Comparison of ENCODE assay signal across 17 mouse cellular contexts in the genomic region with DNA sequence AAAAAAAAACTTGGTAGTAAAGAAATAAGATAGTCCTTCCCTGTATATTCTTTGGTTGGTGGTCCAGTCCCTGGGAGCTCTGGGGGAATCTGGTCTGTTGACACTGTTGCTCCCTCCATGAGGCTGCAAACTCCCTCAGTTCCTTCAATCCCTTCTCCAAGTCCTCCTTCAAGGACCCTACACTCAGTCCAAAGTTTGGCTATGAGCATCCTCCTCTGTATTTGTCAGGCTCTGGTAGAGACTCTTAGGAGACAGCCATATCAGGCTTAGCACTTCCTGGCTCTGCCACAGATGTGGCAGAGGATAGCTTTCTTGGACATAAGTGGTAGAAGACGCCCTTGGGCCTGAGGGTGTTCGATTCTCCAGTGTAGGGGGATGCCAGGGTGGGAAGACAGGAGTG.
"Had no signal": no experiment of that assay in that cellular context is flagged by ENCODE, and none has a peak within 500 bp of the region (broad histone marks: within the 10 kb centered on the region; RNA-seq: fewer than 3 reads in every experiment).

No protein-coding gene starts in this region.

- H3K36me3 ChIP-seq: liver, embryonic 15.5 days; lung, embryonic 15.5 days; midbrain, embryonic 13.5 days; neural tube, embryonic 12.5 days; stomach, embryonic 15.5 days had no signal

- H3K9me3 ChIP-seq: liver, embryonic 15.5 days; lung, embryonic 15.5 days; megakaryocyte, embryonic 14.5 days; midbrain, embryonic 13.5 days; neural tube, embryonic 12.5 days; stomach, embryonic 15.5 days had no signal

- ATAC-seq: liver, postnatal 0 days; lung, postnatal 0 days; midbrain, embryonic 13.5 days had no signal

- DNase-seq: liver, postnatal 0 days; lung, adult 2 months; lung, postnatal 14 days; lung, postnatal 36 days; right cerebral cortex, postnatal 14 days; thymus, adult 2 months; thymus, postnatal 25 days; thymus, postnatal 4 days had no signal

- H3K9ac ChIP-seq: liver, embryonic 15.5 days; liver, postnatal 0 days; lung, embryonic 15.5 days; midbrain, embryonic 13.5 days; neural tube, embryonic 12.5 days; stomach, embryonic 15.5 days had no signal

- H3K27ac ChIP-seq: liver, embryonic 15.5 days; lung, embryonic 15.5 days; macrophage; midbrain, embryonic 13.5 days; neural tube, embryonic 12.5 days; stomach, embryonic 15.5 days; stomach, postnatal 0 days had no signal

- H3K4me1 ChIP-seq: liver, embryonic 15.5 days; lung, embryonic 15.5 days; midbrain, embryonic 13.5 days; neural tube, embryonic 12.5 days; stomach, embryonic 15.5 days had no signal

- H3K4me3 ChIP-seq: liver, embryonic 15.5 days; lung, embryonic 15.5 days; megakaryocyte, embryonic 14.5 days; midbrain, embryonic 13.5 days; neural tube, embryonic 12.5 days; stomach, embryonic 15.5 days had no signal

- H3K4me2 ChIP-seq: liver, embryonic 15.5 days; lung, embryonic 15.5 days; midbrain, embryonic 13.5 days; neural tube, embryonic 12.5 days; stomach, embryonic 15.5 days had no signal

- H3K27me3 ChIP-seq: liver, embryonic 15.5 days; lung, embryonic 15.5 days; megakaryocyte, embryonic 14.5 days; midbrain, embryonic 13.5 days; neural tube, embryonic 12.5 days; stomach, embryonic 15.5 days had no signal
